Mouse (Mus musculus): ENCODE data around the gene Baz2b. TPM values are rescaled to one million over a fixed set of nuclear protein-coding genes. Genes with fewer than 3 reads are reported as not detected.
"Not testable (repeated sequence)": the region's sequence is repeated elsewhere in the genome, so short reads cannot be mapped to it uniquely, and the experiment has no call there.

The Baz2b gene
- polyA plus RNA-seq, 1 experiment from 2014 or later = 55.1 TPM

GRCm38 (mm10) chr2:60073798-60074197 is 135.8 kb downstream of the Baz2b start:
- Histone ChIP-seq H3K36me3 (peaks cover 14% of the 10 kb centered on the region; the same call in 1 of the 2 replicates), H3K4me1 (peaks cover 13% of the 10 kb centered on the region)
- DNase-seq (ENCODE audit: low spot score); H3K9me3 ChIP-seq; H3K27ac ChIP-seq; H3K27me3 ChIP-seq (ENCODE audit: insufficient read depth, poor library complexity, severe bottlenecking); H3K4me3 ChIP-seq: not testable (repeated sequence)
- WGBS = 63% methylated on average over 1 of the region's 1 CpGs

- WGBS = 50% methylated on average over 8 of the region's 8 CpGs
- DNase-seq (ENCODE audit: low spot score) = no peak
- Histone ChIP-seq H3K9me3 (no peaks in the 10 kb centered on the region), H3K36me3 (peaks cover 14% of the 10 kb centered on the region; the same call in 1 of the 2 replicates), H3K4me3 (no peak overlapping the region), H3K27ac (no peak overlapping the region), H3K27me3 (ENCODE audit: insufficient read depth, poor library complexity, severe bottlenecking) (no peaks in the 10 kb centered on the region), H3K4me1 (peaks cover 9% of the 10 kb centered on the region)
These were observed 137.8 kb downstream of the Baz2b start for GRCm38 (mm10) chr2:60071813-60072212.

- Histone ChIP-seq H3K4me3 (no peak overlapping the region), H3K27ac (0 out of 2 replicates have a peak overlapping the region, but pooled peaks have one; percentile 29), H3K27me3 (ENCODE audit: insufficient read depth, poor library complexity, severe bottlenecking) (no peaks in the 10 kb centered on the region), H3K4me1 (peaks cover 7% of the 10 kb centered on the region), H3K9me3 (no peaks in the 10 kb centered on the region), H3K36me3 (peaks cover 14% of the 10 kb centered on the region; the same call in 1 of the 2 replicates)
- DNase-seq (ENCODE audit: low spot score) = no peak
- 84% methylated on average over 5 of the region's 5 CpGs for WGBS
These were observed 138.7 kb downstream of the Baz2b start for GRCm38 (mm10) chr2:60070938-60071337.

GRCm38 (mm10) chr2:60068468-60068867 is 141.2 kb downstream of the Baz2b start:
- peaks cover 22% of the 10 kb centered on the region for H3K36me3 ChIP-seq
- 94% methylated on average over 3 of the region's 3 CpGs for WGBS

GRCm38 (mm10) chr2:60065415-60065814 is 144.2 kb downstream of the Baz2b start:
- Histone ChIP-seq H3K27ac (no peak overlapping the region), H3K27me3 (ENCODE audit: insufficient read depth, poor library complexity, severe bottlenecking) (no peaks in the 10 kb centered on the region), H3K4me1 (no peaks in the 10 kb centered on the region), H3K4me3 (no peak overlapping the region), H3K36me3 (peaks cover 27% of the 10 kb centered on the region), H3K9me3 (no peaks in the 10 kb centered on the region)
- WGBS = 82% methylated on average over 5 of the region's 5 CpGs
- DNase-seq (ENCODE audit: low spot score) = no peak

More at GRCm38 (mm10) chr2:60068468-60068867, 141.2 kb downstream of the Baz2b start:
- peaks cover 5% of the 10 kb centered on the region for H3K4me1 ChIP-seq
- no peak overlapping the region for H3K4me3 ChIP-seq
- no peaks in the 10 kb centered on the region for H3K27me3 ChIP-seq (ENCODE audit: insufficient read depth, poor library complexity, severe bottlenecking)
- no peak overlapping the region for H3K27ac ChIP-seq
- no peaks in the 10 kb centered on the region for H3K9me3 ChIP-seq
- DNase-seq (ENCODE audit: low spot score) = no peak

- Histone ChIP-seq H3K4me1 (peaks cover 12% of the 10 kb centered on the region), H3K27ac (no peak overlapping the region), H3K27me3 (ENCODE audit: insufficient read depth, poor library complexity, severe bottlenecking) (no peaks in the 10 kb centered on the region), H3K36me3 (peaks cover 26% of the 10 kb centered on the region), H3K9me3 (no peaks in the 10 kb centered on the region), H3K4me3 (no peak overlapping the region)
- DNase-seq (ENCODE audit: low spot score) = no peak
- 92% methylated on average over 1 of the region's 1 CpGs for WGBS
These were observed 149.4 kb downstream of the Baz2b start for GRCm38 (mm10) chr2:60060185-60060775.

GRCm38 (mm10) chr2:60059300-60059699 is 150.3 kb downstream of the Baz2b start:
- 90% methylated on average over 5 of the region's 5 CpGs for WGBS
- H3K27ac ChIP-seq = no peak overlapping the region

GRCm38 (mm10) chr2:60056043-60056442 is 153.6 kb downstream of the Baz2b start:
- Histone ChIP-seq H3K27ac (no peak overlapping the region), H3K27me3 (ENCODE audit: insufficient read depth, poor library complexity, severe bottlenecking) (no peaks in the 10 kb centered on the region), H3K36me3 (no peaks in the 10 kb centered on the region), H3K4me1 (peaks cover 33% of the 10 kb centered on the region), H3K4me3 (no peak overlapping the region), H3K9me3 (no peaks in the 10 kb centered on the region)
- WGBS = 34% methylated on average over 4 of the region's 4 CpGs
- no peak for DNase-seq (ENCODE audit: low spot score)

More at GRCm38 (mm10) chr2:60059300-60059699, 150.3 kb downstream of the Baz2b start:
- no peak for DNase-seq (ENCODE audit: low spot score)
- peaks cover 16% of the 10 kb centered on the region for H3K4me1 ChIP-seq
- no peaks in the 10 kb centered on the region for H3K9me3 ChIP-seq
- H3K4me3 ChIP-seq = no peak overlapping the region
- H3K27me3 ChIP-seq (ENCODE audit: insufficient read depth, poor library complexity, severe bottlenecking) = no peaks in the 10 kb centered on the region
- H3K36me3 ChIP-seq = peaks cover 16% of the 10 kb centered on the region

- Histone ChIP-seq H3K4me1 (peaks cover 37% of the 10 kb centered on the region), H3K36me3 (no peaks in the 10 kb centered on the region), H3K27me3 (ENCODE audit: insufficient read depth, poor library complexity, severe bottlenecking) (no peaks in the 10 kb centered on the region), H3K9me3 (no peaks in the 10 kb centered on the region), H3K27ac (peak overlapping the region; percentile 6; the same call in 1 of the 2 replicates), H3K4me3 (no peak overlapping the region)
- DNase-seq (ENCODE audit: low spot score) = no peak
- WGBS = 72% methylated on average over 10 of the region's 10 CpGs
These were observed 154.7 kb downstream of the Baz2b start for GRCm38 (mm10) chr2:60054808-60055535.

GRCm38 (mm10) chr2:60053222-60054010 is 156.2 kb downstream of the Baz2b start:
- Histone ChIP-seq H3K27me3 (ENCODE audit: insufficient read depth, poor library complexity, severe bottlenecking) (no peaks in the 10 kb centered on the region), H3K36me3 (0 out of 2 replicates have a peak, but pooled peaks cover 2% of the 10 kb centered on the region), H3K27ac (no peak overlapping the region), H3K4me1 (peaks cover 39% of the 10 kb centered on the region), H3K9me3 (no peaks in the 10 kb centered on the region), H3K4me3 (no peak overlapping the region)
- WGBS = 88% methylated on average over 11 of the region's 11 CpGs
- DNase-seq (ENCODE audit: low spot score) = no peak

- H3K4me3 ChIP-seq = no peak overlapping the region
- 0 out of 2 replicates have a peak, but pooled peaks cover 2% of the 10 kb centered on the region for H3K36me3 ChIP-seq
- H3K27me3 ChIP-seq (ENCODE audit: insufficient read depth, poor library complexity, severe bottlenecking) = no peaks in the 10 kb centered on the region
- H3K9me3 ChIP-seq = no peaks in the 10 kb centered on the region
- H3K27ac ChIP-seq = peak overlapping the region; percentile 37; the same call in 1 of the 2 replicates
- peaks cover 44% of the 10 kb centered on the region for H3K4me1 ChIP-seq
- DNase-seq (ENCODE audit: low spot score) = no peak
- 68% methylated on average over 9 of the region's 9 CpGs for WGBS
These were observed 158.8 kb downstream of the Baz2b start for GRCm38 (mm10) chr2:60050667-60051460.

- peaks cover 34% of the 10 kb centered on the region for H3K4me1 ChIP-seq
- no peaks in the 10 kb centered on the region for H3K9me3 ChIP-seq
- H3K27me3 ChIP-seq (ENCODE audit: insufficient read depth, poor library complexity, severe bottlenecking) = no peaks in the 10 kb centered on the region
- no peak overlapping the region for H3K4me3 ChIP-seq
- no peak for DNase-seq (ENCODE audit: low spot score)
- no peak overlapping the region for H3K27ac ChIP-seq
- 0 out of 2 replicates have a peak, but pooled peaks cover 3% of the 10 kb centered on the region for H3K36me3 ChIP-seq
- 87% methylated on average over 4 of the region's 4 CpGs for WGBS
These were observed 159.8 kb downstream of the Baz2b start for GRCm38 (mm10) chr2:60049889-60050288.

All from heart, embryonic 10.5 days (tissue).